Mouse (Mus musculus) forebrain, embryonic 14.5 days (tissue): ENCODE measurements at regions not wholly inside any gene's neighbourhood (a gene's known extent, or its start where the extent isn't known, plus 50 kb on each side); places are given as distances from the start of the nearest gene placed in this dataset.

Experiments
- ATAC-seq: fragments of 200-750 bp; cut with Nextera tagmentation; 2 replicates; pipeline ENCODE4 v1.8.0; 2017; ENCODE audit warnings: mild to moderate bottlenecking, moderate library complexity
- DNase-seq: peaks from one replicate; pipeline ENCODE4 v3.0.0-alpha.2; 2015; ENCODE audit warnings: low spot score
- H3K27ac ChIP-seq: fragments of 300-500 bp; sonication (generic); 2 replicates; pipeline ENCODE4 v1.5.1; 2014; ENCODE audit warnings: low read depth, mild to moderate bottlenecking, control low read depth, low read length, moderate library complexity
- H3K27me3 ChIP-seq: fragments of 300-500 bp; sonication (generic); replicated peaks from 2 replicates; pipeline ENCODE4 v1.6.1; 2014; ENCODE audit warnings: low read length, control low read depth, mixed read lengths; ENCODE audit not compliant: control insufficient read depth, insufficient read depth
- H3K36me3 ChIP-seq: fragments of 300-500 bp; sonication (generic); 2 replicates; pipeline ENCODE4 v1.6.1; 2014; ENCODE audit warnings: low read length, control low read depth; ENCODE audit not compliant: control insufficient read depth, insufficient read depth
- H3K4me1 ChIP-seq: fragments of 300-500 bp; sonication (generic); 2 replicates; pipeline ENCODE4 v1.6.1; 2014; ENCODE audit warnings: antibody characterized with exemption, low read length, control low read depth; ENCODE audit not compliant: control insufficient read depth, insufficient read depth
- H3K4me2 ChIP-seq: fragments of 300-500 bp; sonication (generic); 2 replicates; pipeline ENCODE4 v1.6.1; 2014; ENCODE audit warnings: mild to moderate bottlenecking, control low read depth, low read length
- H3K4me3 ChIP-seq: fragments of 300-500 bp; sonication (generic); 2 replicates; pipeline ENCODE4 v1.5.1; 2014; ENCODE audit warnings: low read depth, low read length, control low read depth
- H3K9ac ChIP-seq: fragments of 300-500 bp; sonication (generic); 2 replicates; pipeline ENCODE4 v1.6.1; 2014; ENCODE audit warnings: mild to moderate bottlenecking, low read length, control low read depth, moderate library complexity
- H3K9me3 ChIP-seq: fragments of 300-500 bp; sonication (generic); replicated peaks from 2 replicates; pipeline ENCODE4 v1.6.1; 2016; ENCODE audit warnings: low read length, control low read depth, mixed read lengths; ENCODE audit not compliant: control insufficient read depth
- WGBS: fragments of 180-500 bp; shearing (Covaris S2); extraction: QIAGEN DNeasy Blood & Tissue Kit; methylation state at CpG from one replicate; pipeline ENCODE4 v1.1.7; 2014; 5-methylcytosine and 5-hydroxymethylcytosine counted together

DNA sequence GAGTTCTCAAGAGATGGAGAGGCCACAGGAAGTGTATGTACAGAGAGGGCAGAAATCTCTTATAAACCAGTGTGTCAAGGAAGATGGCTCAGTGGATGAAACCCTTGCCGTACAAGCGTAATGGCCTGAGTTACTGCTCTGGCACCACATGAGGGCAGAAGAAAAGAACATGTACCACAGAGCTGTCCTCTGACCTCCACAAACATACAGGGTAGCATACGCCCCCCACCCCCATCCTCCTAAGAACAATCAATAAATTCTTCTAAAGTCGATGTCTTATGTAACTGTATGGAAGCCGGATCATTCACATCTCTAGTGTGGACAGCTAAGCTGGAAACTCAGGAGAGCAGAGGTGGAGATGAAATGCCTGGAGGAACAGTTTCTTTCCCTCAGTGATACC, 227.9 kb upstream of the Gpc5 start:
- Histone ChIP-seq H3K27me3 (no peaks in the 10 kb centered on the region), H3K27ac (no peak overlapping the region), H3K4me3 (no peak overlapping the region), H3K36me3 (no peaks in the 10 kb centered on the region), H3K9ac (no peak overlapping the region), H3K9me3 (no peaks in the 10 kb centered on the region), H3K4me2 (no peak overlapping the region), H3K4me1 (no peaks in the 10 kb centered on the region)
- 95% methylated on average over 5 of the region's 5 CpGs for WGBS
- no peak for ATAC-seq
- no peak for DNase-seq

- WGBS = 55% methylated on average over 5 of the region's 5 CpGs
- DNase-seq = no peak
Measured at GRCm38 (mm10) chr14:114869233-114869632, 222.8 kb upstream of the Gpc5 start.

DNA sequence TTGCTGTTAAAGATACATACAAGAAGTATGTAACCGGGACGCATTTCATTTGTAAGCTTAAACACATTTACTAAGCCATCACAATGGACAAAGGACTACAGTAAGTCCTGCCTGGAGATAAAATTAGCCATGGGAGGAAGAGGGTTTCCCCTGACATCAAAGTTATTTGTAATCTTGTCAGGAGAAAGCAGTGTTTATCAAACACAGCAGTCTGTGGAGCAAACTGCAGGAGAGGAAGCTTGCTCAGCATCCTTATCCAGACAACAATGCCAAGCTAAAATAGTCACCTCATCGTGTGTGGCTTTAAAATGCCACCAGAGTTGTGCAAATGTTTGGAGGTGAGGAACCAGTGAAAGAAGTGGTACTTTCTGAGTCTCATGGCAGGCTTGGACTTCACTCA, 216.9 kb upstream of the Gpc5 start:
- Histone ChIP-seq H3K9ac (no peak overlapping the region), H3K4me2 (no peak overlapping the region), H3K4me1 (0 out of 2 replicates have a peak, but pooled peaks cover 3% of the 10 kb centered on the region), H3K27me3 (no peaks in the 10 kb centered on the region), H3K9me3 (no peaks in the 10 kb centered on the region), H3K4me3 (no peak overlapping the region), H3K36me3 (no peaks in the 10 kb centered on the region), H3K27ac (no peak overlapping the region)
- no peak for ATAC-seq
- DNase-seq = no peak
- WGBS = 67% methylated on average over 3 of the region's 3 CpGs

More at GRCm38 (mm10) chr14:114869233-114869632, 222.8 kb upstream of the Gpc5 start:
- Histone ChIP-seq H3K4me2 (no peak overlapping the region), H3K9me3 (no peaks in the 10 kb centered on the region), H3K9ac (no peak overlapping the region), H3K4me1 (no peaks in the 10 kb centered on the region), H3K27ac (no peak overlapping the region), H3K27me3 (no peaks in the 10 kb centered on the region), H3K36me3 (no peaks in the 10 kb centered on the region), H3K4me3 (no peak overlapping the region)
- no peak for ATAC-seq

DNA sequence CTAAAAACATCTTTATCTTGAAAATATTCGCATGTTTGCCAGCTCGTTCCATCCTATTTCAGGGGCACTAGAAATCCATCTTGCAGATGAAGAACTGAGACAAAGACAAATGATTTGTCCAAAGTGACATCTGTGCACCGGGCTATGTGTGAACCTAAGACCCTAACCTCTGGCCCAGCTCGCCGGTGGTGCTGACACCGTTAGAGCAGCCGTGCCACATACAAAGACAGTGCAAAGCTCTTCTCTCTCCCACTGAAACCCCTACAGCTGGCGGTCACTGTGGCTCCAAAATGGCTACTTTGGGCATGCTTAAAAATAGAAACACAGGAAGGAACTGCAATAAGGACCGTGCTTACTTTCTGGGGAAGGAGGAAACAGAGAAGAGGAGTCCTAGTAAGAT, 215.6 kb upstream of the Gpc5 start:
- whole genome bisulfite sequencing = 89% methylated on average over 9 of the region's 9 CpGs
- Histone ChIP-seq H3K27me3 (no peaks in the 10 kb centered on the region), H3K4me2 (no peak overlapping the region), H3K4me3 (no peak overlapping the region), H3K36me3 (no peaks in the 10 kb centered on the region), H3K27ac (no peak overlapping the region), H3K4me1 (0 out of 2 replicates have a peak, but pooled peaks cover 3% of the 10 kb centered on the region), H3K9ac (no peak overlapping the region), H3K9me3 (no peaks in the 10 kb centered on the region)
- DNase-seq = no peak
- no peak for ATAC-seq

GRCm38 (mm10) chr14:114877477-114877876, 214.5 kb upstream of the Gpc5 start:
- WGBS = 55% methylated on average over 5 of the region's 5 CpGs
- DNase-seq (no peak), ATAC-seq (peak; percentile 23; the same call in 1 of the 2 replicates)
- Histone ChIP-seq H3K4me1 (0 out of 2 replicates have a peak, but pooled peaks cover 3% of the 10 kb centered on the region), H3K27me3 (no peaks in the 10 kb centered on the region), H3K27ac (no peak overlapping the region), H3K9me3 (no peaks in the 10 kb centered on the region), H3K4me3 (no peak overlapping the region), H3K36me3 (no peaks in the 10 kb centered on the region), H3K4me2 (no peak overlapping the region), H3K9ac (no peak overlapping the region)

GRCm38 (mm10) chr14:114880291-114880690, 211.7 kb upstream of the Gpc5 start:
- Histone ChIP-seq H3K9ac (no peak overlapping the region), H3K36me3 (no peaks in the 10 kb centered on the region), H3K27ac (no peak overlapping the region), H3K9me3 (no peaks in the 10 kb centered on the region), H3K4me1 (0 out of 2 replicates have a peak, but pooled peaks cover 3% of the 10 kb centered on the region), H3K4me2 (no peak overlapping the region), H3K27me3 (no peaks in the 10 kb centered on the region), H3K4me3 (no peak overlapping the region)
- WGBS = 47% methylated on average over 4 of the region's 4 CpGs
- ATAC-seq (peak; percentile 72; the same call in 1 of the 2 replicates), DNase-seq (peak; percentile 38)

DNA sequence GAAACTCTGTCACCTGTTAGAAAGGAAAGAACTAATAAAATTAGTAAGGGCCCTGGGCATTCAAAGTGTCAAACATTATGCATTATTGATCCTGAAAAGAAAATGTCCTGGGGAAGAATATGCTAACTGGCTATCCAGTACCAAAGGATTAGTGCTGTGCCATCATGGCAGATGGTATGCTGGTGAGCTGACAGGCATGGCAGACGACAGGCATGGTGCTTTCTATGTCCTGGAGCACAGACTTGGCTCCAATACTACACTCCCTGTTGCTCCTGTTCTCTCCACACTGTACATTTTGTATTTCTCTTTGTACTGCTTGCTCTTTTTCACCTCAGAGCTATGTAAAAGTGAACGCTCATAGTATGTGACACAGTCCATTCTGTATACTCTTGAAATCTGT, 187.9 kb upstream of the Gpc5 start:
- Histone ChIP-seq H3K9ac (no peak overlapping the region), H3K4me1 (no peaks in the 10 kb centered on the region), H3K27ac (no peak overlapping the region), H3K4me3 (no peak overlapping the region), H3K4me2 (no peak overlapping the region), H3K9me3 (no peaks in the 10 kb centered on the region), H3K36me3 (no peaks in the 10 kb centered on the region), H3K27me3 (no peaks in the 10 kb centered on the region)
- ATAC-seq (peak; percentile 58; the same call in 1 of the 2 replicates), DNase-seq (peak; percentile 26)
- WGBS = 77% methylated on average over 2 of the region's 2 CpGs

DNA sequence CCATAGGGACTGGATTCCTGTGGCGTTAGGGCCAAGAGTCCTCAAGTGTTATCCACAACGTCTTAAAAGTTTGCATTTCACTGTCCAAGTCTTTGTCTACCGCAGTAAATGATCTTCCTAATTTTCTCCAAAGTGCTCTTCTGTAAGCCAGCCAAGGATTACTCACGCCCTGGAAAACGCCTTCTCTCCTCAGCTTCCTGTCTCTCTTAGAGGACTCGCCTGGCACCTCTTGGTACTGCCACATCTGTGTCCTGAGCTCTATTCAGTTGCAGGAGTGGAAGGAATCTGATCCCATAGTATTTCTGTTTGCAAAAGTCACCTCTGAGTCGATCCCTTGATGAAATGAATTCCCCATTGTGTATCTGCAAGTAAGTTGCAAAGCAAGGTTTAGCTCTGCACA, 179.7 kb upstream of the Gpc5 start:
- H3K4me2 ChIP-seq = no peak overlapping the region
- no peak overlapping the region for H3K4me3 ChIP-seq
- 75% methylated on average over 7 of the region's 7 CpGs for WGBS
- H3K9ac ChIP-seq = no peak overlapping the region
- H3K27me3 ChIP-seq = no peaks in the 10 kb centered on the region
- no peaks in the 10 kb centered on the region for H3K9me3 ChIP-seq
- H3K36me3 ChIP-seq = no peaks in the 10 kb centered on the region
- H3K4me1 ChIP-seq = no peaks in the 10 kb centered on the region
- ATAC-seq (no peak), DNase-seq (no peak)
- H3K27ac ChIP-seq = no peak overlapping the region

DNA sequence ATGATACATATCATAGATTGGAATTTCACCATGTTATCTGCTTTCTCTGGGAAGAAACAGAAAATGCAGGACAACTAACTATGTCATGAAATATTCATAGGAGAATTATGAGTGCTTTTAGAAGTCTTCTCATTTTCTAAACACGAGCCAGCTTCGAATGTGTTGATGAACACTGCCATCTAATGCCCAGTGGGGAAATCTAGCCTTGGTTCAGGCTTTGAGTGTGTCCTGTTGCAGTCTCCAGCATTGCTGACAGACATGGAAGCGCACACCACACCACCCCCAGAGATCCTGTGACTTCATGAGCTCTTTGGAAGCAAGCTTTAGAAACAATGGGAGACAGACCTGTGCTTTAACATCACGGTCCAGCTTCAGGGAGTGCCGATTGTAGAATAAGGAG, 178.8 kb upstream of the Gpc5 start:
- Histone ChIP-seq H3K4me3 (no peak overlapping the region), H3K4me1 (no peaks in the 10 kb centered on the region), H3K9me3 (no peaks in the 10 kb centered on the region), H3K4me2 (no peak overlapping the region), H3K9ac (no peak overlapping the region), H3K36me3 (no peaks in the 10 kb centered on the region), H3K27me3 (no peaks in the 10 kb centered on the region), H3K27ac (no peak overlapping the region)
- 57% methylated on average over 5 of the region's 5 CpGs for WGBS
- ATAC-seq = 0 out of 2 replicates have a peak, but pooled peaks have one; percentile 32
- DNase-seq = peak; percentile 69
